Mouse (Mus musculus) myocyte (in vitro differentiated cells): ENCODE results near the gene Tfap2b.

Source experiments
- E2F4 ChIP-seq: IDR thresholded peaks from one replicate; pipeline ENCODE4 v1.6.1; 2011; ENCODE audit warnings: mild to moderate bottlenecking, control low read depth, moderate library complexity; ENCODE audit not compliant: insufficient read depth
- MAX ChIP-seq: IDR thresholded peaks from one replicate; pipeline ENCODE4 v1.6.1; 2011; ENCODE audit warnings: low read depth, mild to moderate bottlenecking, control low read depth
- MYOG ChIP-seq, 3 experiments: IDR thresholded peaks; one replicate each; pipeline ENCODE4 v1.6.1; 2011; ENCODE audit warnings: control low read depth in 2 of 3, low read depth in 2 of 3, mild to moderate bottlenecking in 2 of 3; ENCODE audit not compliant: insufficient read length in 2 of 3, control insufficient read depth in 1 of 3, insufficient read depth in 1 of 3
- POLR2A ChIP-seq: IDR thresholded peaks from one replicate; pipeline ENCODE4 v1.6.1; 2011; ENCODE audit warnings: low read depth, mild to moderate bottlenecking, control low read depth, moderate library complexity; ENCODE audit not compliant: insufficient read length
- POLR2AphosphoS2 ChIP-seq: IDR thresholded peaks from one replicate; pipeline ENCODE4 v1.6.1; 2011; ENCODE audit warnings: low read depth, control low read depth; ENCODE audit not compliant: insufficient read length
- REST ChIP-seq: IDR thresholded peaks from one replicate; pipeline ENCODE4 v1.6.1; 2011; ENCODE audit warnings: mild to moderate bottlenecking, control low read depth, moderate library complexity; ENCODE audit not compliant: insufficient read depth, insufficient read length
- SRF ChIP-seq: IDR thresholded peaks from one replicate; pipeline ENCODE4 v1.6.1; 2011; ENCODE audit warnings: low read depth; ENCODE audit not compliant: control insufficient read depth, insufficient read length
- TCF12 ChIP-seq: IDR thresholded peaks from one replicate; pipeline ENCODE4 v1.6.1; 2011; ENCODE audit warnings: mild to moderate bottlenecking, control low read depth; ENCODE audit not compliant: poor library complexity, insufficient read depth, severe bottlenecking
- USF1 ChIP-seq: IDR thresholded peaks from one replicate; pipeline ENCODE4 v1.6.1; 2011; ENCODE audit warnings: low read depth, mild to moderate bottlenecking, control low read depth, moderate library complexity

DNA sequence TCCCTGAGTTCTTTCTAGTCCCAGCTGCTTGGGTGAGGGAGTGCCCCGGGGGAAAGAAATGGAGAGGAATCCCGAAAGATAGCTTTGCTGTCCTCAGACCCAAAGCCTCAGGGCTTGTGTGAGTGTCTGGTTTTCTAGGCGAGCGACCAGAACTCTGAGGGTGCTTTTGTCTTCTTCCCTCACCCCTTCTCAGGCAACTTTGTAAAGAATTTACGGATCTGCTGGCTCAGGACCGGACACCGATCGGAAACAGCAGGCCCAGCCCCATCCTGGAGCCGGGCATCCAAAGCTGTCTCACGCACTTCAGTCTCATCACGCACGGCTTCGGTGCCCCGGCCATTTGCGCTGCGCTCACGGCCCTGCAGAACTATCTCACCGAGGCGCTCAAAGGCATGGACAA, 25.1 kb downstream of the Tfap2b start:
- no peak for TF ChIP-seq SRF
- TF ChIP-seq POLR2A = no peak
- no peak for TF ChIP-seq POLR2AphosphoS2
- no peak for TF ChIP-seq USF1
- no peak for TF ChIP-seq TCF12
- TF ChIP-seq REST = no peak
- no peak for TF ChIP-seq E2F4
- no peak for TF ChIP-seq MAX
- TF ChIP-seq MYOG (IDR thresholded peaks at IDR 0.05; ENCODE audit: control insufficient read depth in 1 of 3, insufficient read depth in 1 of 3, insufficient read length in 2 of 3, low read depth in 2 of 3) = no peak
